Mouse (Mus musculus): ENCODE measurements around the gene Gm7361. TPM values are rescaled to one million over a fixed set of nuclear protein-coding genes. Genes with fewer than 3 reads are reported as not detected.
"Not testable (repeated sequence)": the region's sequence is repeated elsewhere in the genome, so short reads cannot be mapped to it uniquely, and the experiment has no call there.

Gm7361 gene
- 0.07 TPM in 1 of 2 replicates, not detected in the other for polyA plus RNA-seq (2012; ENCODE audit: insufficient read depth, low replicate concordance)

GRCm38 (mm10) chr5:26257391-26257790, at the start of gene Gm7361:
Gene Gm7361, plus strand, starts transcription at chr5:26257691.
- H3K36me3 ChIP-seq (replicated peaks; ENCODE audit: low read length); H3K27me3 ChIP-seq (replicated peaks); H3K4me1 ChIP-seq; H3K4me3 ChIP-seq (replicated peaks); H3K9me3 ChIP-seq: not testable (repeated sequence)

DNA sequence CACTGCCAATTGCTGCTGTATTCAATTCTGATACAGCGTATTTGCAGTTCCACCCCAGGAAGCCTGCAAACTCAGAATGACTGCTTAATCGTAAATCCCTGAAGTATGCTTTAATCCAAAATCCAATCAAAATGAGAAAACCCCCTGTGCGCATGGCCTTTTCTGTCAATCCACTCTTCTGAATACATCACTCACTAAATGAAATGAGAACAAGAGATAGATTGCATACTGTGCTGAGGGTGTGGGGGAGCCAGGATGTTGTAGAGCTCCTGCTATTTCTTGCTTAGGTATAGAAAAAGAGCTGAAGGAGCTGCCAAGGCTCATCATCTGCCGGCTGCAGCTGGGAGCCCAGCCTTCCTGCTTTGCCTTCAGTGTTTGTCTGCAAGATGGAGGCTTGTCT, 46.5 kb upstream of the Gm7361 start:
- TF ChIP-seq GATA1 (IDR thresholded peaks at IDR 0.05; ENCODE audit: borderline replicate concordance, low read length) = no peak
- no peak for TF ChIP-seq FLI1 (IDR thresholded peaks at IDR 0.05; ENCODE audit: low read length)
- Histone ChIP-seq H3K36me3 (replicated peaks; ENCODE audit: low read length) (no peaks in the 10 kb centered on the region), H3K27me3 (replicated peaks) (no peaks in the 10 kb centered on the region), H3K4me1 (no peaks in the 10 kb centered on the region), H3K9me3 (peaks cover 62% of the 10 kb centered on the region), H3K4me3 (replicated peaks) (no peak overlapping the region)

GRCm38 (mm10) chr5:26222076-26222475, 35.4 kb upstream of the Gm7361 start:
- no peak for TF ChIP-seq FLI1 (IDR thresholded peaks at IDR 0.05; ENCODE audit: low read length)
- peaks cover 11% of the 10 kb centered on the region; the same call in 1 of the 2 replicates for H3K9me3 ChIP-seq
- H3K4me3 ChIP-seq (replicated peaks) = no peak overlapping the region
- H3K4me1 ChIP-seq = no peaks in the 10 kb centered on the region
- H3K36me3 ChIP-seq (replicated peaks; ENCODE audit: low read length) = no peaks in the 10 kb centered on the region
- no peaks in the 10 kb centered on the region for H3K27me3 ChIP-seq (replicated peaks)

- not testable (repeated sequence) for H3K4me3 ChIP-seq (replicated peaks); H3K27me3 ChIP-seq (replicated peaks); H3K4me1 ChIP-seq; H3K9me3 ChIP-seq; H3K36me3 ChIP-seq (replicated peaks; ENCODE audit: low read length)
Observed at GRCm38 (mm10) chr5:26266656-26267055, 9.2 kb downstream of the Gm7361 start.

DNA sequence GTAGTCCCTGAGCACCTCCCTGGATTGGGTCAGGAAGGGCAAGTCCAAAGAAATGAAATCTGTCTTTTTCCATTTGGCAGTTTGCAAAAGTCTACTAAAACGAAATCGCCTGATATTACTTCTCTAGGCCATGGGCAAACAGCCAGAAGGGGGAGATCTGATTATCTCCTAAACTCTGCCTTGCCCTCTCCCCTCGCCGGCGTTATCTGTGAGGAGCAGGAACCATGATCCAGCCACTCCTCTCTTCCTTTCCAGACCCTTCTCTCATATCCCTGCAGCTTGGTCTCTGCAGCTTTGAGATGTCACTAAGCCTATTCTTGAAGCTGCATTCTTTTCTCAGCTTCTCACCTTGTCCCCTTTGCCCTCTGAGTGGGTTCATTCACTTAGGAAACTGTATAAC, 22.9 kb downstream of the Gm7361 start:
- no peaks in the 10 kb centered on the region for H3K27me3 ChIP-seq (replicated peaks)
- H3K4me3 ChIP-seq (replicated peaks) = no peak overlapping the region
- H3K4me1 ChIP-seq = no peaks in the 10 kb centered on the region
- peaks cover 6% of the 10 kb centered on the region; the same call in 1 of the 2 replicates for H3K9me3 ChIP-seq
- TF ChIP-seq FLI1 (IDR thresholded peaks at IDR 0.05; ENCODE audit: low read length) (no peak), GATA1 (IDR thresholded peaks at IDR 0.05; ENCODE audit: borderline replicate concordance, low read length) (no peak)
- H3K36me3 ChIP-seq (replicated peaks; ENCODE audit: low read length) = no peaks in the 10 kb centered on the region

GRCm38 (mm10) chr5:26281717-26282116, 24.2 kb downstream of the Gm7361 start:
- peaks cover 13% of the 10 kb centered on the region; the same call in 1 of the 2 replicates for H3K9me3 ChIP-seq
- H3K36me3 ChIP-seq (replicated peaks; ENCODE audit: low read length) = no peaks in the 10 kb centered on the region
- TF ChIP-seq FLI1 (IDR thresholded peaks at IDR 0.05; ENCODE audit: low read length) = no peak
- TF ChIP-seq GATA1 (IDR thresholded peaks at IDR 0.05; ENCODE audit: borderline replicate concordance, low read length) = no peak
- H3K4me3 ChIP-seq (replicated peaks) = peak overlapping the region; percentile 60
- H3K4me1 ChIP-seq = no peaks in the 10 kb centered on the region
- H3K27me3 ChIP-seq (replicated peaks) = no peaks in the 10 kb centered on the region

- H3K36me3 ChIP-seq (replicated peaks; ENCODE audit: low read length) = no peaks in the 10 kb centered on the region
- H3K4me3 ChIP-seq (replicated peaks) = no peak overlapping the region
- H3K9me3 ChIP-seq = peaks cover 10% of the 10 kb centered on the region; the same call in 1 of the 2 replicates
- TF ChIP-seq FLI1 (IDR thresholded peaks at IDR 0.05; ENCODE audit: low read length) = no peak
- no peak for TF ChIP-seq GATA1 (IDR thresholded peaks at IDR 0.05; ENCODE audit: borderline replicate concordance, low read length)
- no peaks in the 10 kb centered on the region for H3K27me3 ChIP-seq (replicated peaks)
- no peaks in the 10 kb centered on the region for H3K4me1 ChIP-seq
Observed at GRCm38 (mm10) chr5:26282282-26282681, 24.8 kb downstream of the Gm7361 start.

- H3K9me3 ChIP-seq = peaks cover 10% of the 10 kb centered on the region; the same call in 1 of the 2 replicates
- TF ChIP-seq GATA1 (IDR thresholded peaks at IDR 0.05; ENCODE audit: borderline replicate concordance, low read length) = no peak
- no peak for TF ChIP-seq FLI1 (IDR thresholded peaks at IDR 0.05; ENCODE audit: low read length)
- H3K4me3 ChIP-seq (replicated peaks) = no peak overlapping the region
- H3K27me3 ChIP-seq (replicated peaks) = no peaks in the 10 kb centered on the region
- no peaks in the 10 kb centered on the region for H3K36me3 ChIP-seq (replicated peaks; ENCODE audit: low read length)
- H3K4me1 ChIP-seq = no peaks in the 10 kb centered on the region
Observed at GRCm38 (mm10) chr5:26283399-26283798, 25.9 kb downstream of the Gm7361 start.

GRCm38 (mm10) chr5:26291621-26292020, 34.1 kb downstream of the Gm7361 start:
- no peaks in the 10 kb centered on the region; the same call in 1 of the 2 replicates for H3K9me3 ChIP-seq
- H3K4me1 ChIP-seq = no peaks in the 10 kb centered on the region
- no peak for TF ChIP-seq FLI1 (IDR thresholded peaks at IDR 0.05; ENCODE audit: low read length)
- TF ChIP-seq GATA1 (IDR thresholded peaks at IDR 0.05; ENCODE audit: borderline replicate concordance, low read length) = no peak
- no peak overlapping the region for H3K4me3 ChIP-seq (replicated peaks)
- no peaks in the 10 kb centered on the region for H3K27me3 ChIP-seq (replicated peaks)
- H3K36me3 ChIP-seq (replicated peaks; ENCODE audit: low read length) = no peaks in the 10 kb centered on the region

DNA sequence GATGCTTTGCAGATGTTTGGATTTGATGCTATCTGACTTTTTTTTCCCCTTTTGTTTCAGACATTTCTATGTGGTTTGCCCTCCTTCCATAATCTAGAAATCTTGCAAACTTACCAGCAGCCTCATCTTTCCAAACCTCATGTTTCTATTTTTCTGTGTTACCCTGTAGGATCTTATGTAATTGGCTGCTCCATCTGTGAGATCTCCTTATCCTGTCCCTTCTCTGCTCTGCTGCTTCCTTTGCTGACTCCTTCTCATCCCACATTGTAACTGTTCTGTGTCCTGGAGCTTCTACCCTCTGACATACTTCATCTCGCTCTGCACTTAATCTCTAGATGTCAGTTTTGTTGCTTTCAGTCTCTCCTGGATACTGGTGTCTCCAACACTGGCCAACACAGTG, 35.8 kb downstream of the Gm7361 start:
- TF ChIP-seq GATA1 (IDR thresholded peaks at IDR 0.05; ENCODE audit: borderline replicate concordance, low read length) (no peak), FLI1 (IDR thresholded peaks at IDR 0.05; ENCODE audit: low read length) (no peak)
- H3K9me3 ChIP-seq = no peaks in the 10 kb centered on the region; the same call in 1 of the 2 replicates
- H3K4me1 ChIP-seq = no peaks in the 10 kb centered on the region
- no peaks in the 10 kb centered on the region for H3K36me3 ChIP-seq (replicated peaks; ENCODE audit: low read length)
- no peaks in the 10 kb centered on the region for H3K27me3 ChIP-seq (replicated peaks)
- no peak overlapping the region for H3K4me3 ChIP-seq (replicated peaks)

Other genes with a start within 250 kb of the Gm7361 start
- gene Gm5862, start 234.8 kb upstream of the Gm7361 start, polyA plus RNA-seq (2012; ENCODE audit: insufficient read depth, low replicate concordance) = not detected in 2 replicates
- not detected in 2 replicates for gene Speer4a, start 218.1 kb upstream of the Gm7361 start, polyA plus RNA-seq (2012; ENCODE audit: insufficient read depth, low replicate concordance)
- gene Gm7347, start 199.1 kb upstream of the Gm7361 start, polyA plus RNA-seq (2012; ENCODE audit: insufficient read depth, low replicate concordance) = not detected in 2 replicates
- gene Gm10471, start 168.4 kb upstream of the Gm7361 start, polyA plus RNA-seq (2012; ENCODE audit: insufficient read depth, low replicate concordance) = not detected in 2 replicates
- gene 5031410I06Rik, start 152.3 kb upstream of the Gm7361 start, polyA plus RNA-seq (2012; ENCODE audit: insufficient read depth, low replicate concordance) = not detected in 2 replicates
- gene Gm10220, start 136.3 kb upstream of the Gm7361 start, polyA plus RNA-seq (2012; ENCODE audit: insufficient read depth, low replicate concordance) = not detected in 2 replicates